Mouse (Mus musculus) forebrain, postnatal 0 days (tissue): Measurements from ENCODE around the gene Caprin1. TPM values are rescaled to one million over a fixed set of nuclear protein-coding genes. Genes with fewer than 3 reads are reported as not detected.
A peak's percentile ranks its signal among the peaks of the same experiment; 100 is the strongest.

Source experiments
- ATAC-seq: fragments of 200-750 bp; cut with Nextera tagmentation; 2 replicates; pipeline ENCODE4 v1.8.0; 2017; ENCODE audit warnings: mild to moderate bottlenecking, moderate library complexity
- DNase-seq: peaks from one replicate; pipeline ENCODE4 v3.0.0-alpha.2; 2015
- H3K27ac ChIP-seq: fragments of 300-500 bp; sonication (generic); 2 replicates; pipeline ENCODE4 v1.5.1; 2014; ENCODE audit warnings: low read depth, mild to moderate bottlenecking, antibody characterized with exemption, low read length, moderate library complexity, mixed read lengths
- H3K27me3 ChIP-seq: fragments of 300-500 bp; sonication (generic); 2 replicates; pipeline ENCODE4 v1.6.1; 2014; ENCODE audit warnings: mild to moderate bottlenecking, low read length, mixed read lengths; ENCODE audit not compliant: insufficient read depth
- H3K36me3 ChIP-seq: fragments of 300-500 bp; sonication (generic); 2 replicates; pipeline ENCODE4 v1.6.1; 2014; ENCODE audit warnings: mild to moderate bottlenecking, moderate library complexity; ENCODE audit not compliant: insufficient read depth
- H3K4me1 ChIP-seq: fragments of 300-500 bp; sonication (generic); 2 replicates; pipeline ENCODE4 v1.6.1; 2014; ENCODE audit warnings: antibody characterized with exemption; ENCODE audit not compliant: insufficient read depth
- H3K4me2 ChIP-seq: fragments of 300-500 bp; sonication (generic); 2 replicates; pipeline ENCODE4 v1.6.1; 2014; ENCODE audit warnings: low read depth, mild to moderate bottlenecking, moderate library complexity
- H3K4me3 ChIP-seq: fragments of 300-500 bp; sonication (generic); 2 replicates; pipeline ENCODE4 v1.5.1; 2014; ENCODE audit warnings: low read depth, low read length, mixed read lengths
- H3K9ac ChIP-seq: fragments of 300-500 bp; sonication (generic); 2 replicates; pipeline ENCODE4 v1.6.1; 2014; ENCODE audit warnings: mild to moderate bottlenecking
- H3K9me3 ChIP-seq: fragments of 300-500 bp; sonication (generic); 2 replicates; pipeline ENCODE4 v1.6.1; 2016; ENCODE audit warnings: low read length
- CTCF ChIP-seq: sonication (generic); IDR thresholded peaks from 2 replicates; pipeline ENCODE4 v1.5.1; 2016; ENCODE audit warnings: antibody characterized with exemption, control low read depth, low read depth
- WGBS: fragments of 180-500 bp; shearing (Covaris S2); extraction: QIAGEN DNeasy Blood & Tissue Kit; methylation state at CpG from one replicate; pipeline ENCODE4 v1.1.7; 2014; 5-methylcytosine and 5-hydroxymethylcytosine counted together
- polyA plus RNA-seq: library from polyadenylated mRNA; unstranded; fragments of >200 nt; fragmentation: Nextera tagmentation; extraction: Ambion mirVana; gene quantifications from 2 replicates; pipeline ENCODE4 v1.2.1, GENCODE M21; 2015
- total RNA-seq: library from RNA; depleted of rRNA; stranded (reverse); fragments of >200 nt; gene quantifications from 2 replicates; pipeline ENCODE4 v1.2.3, GENCODE M21; 2014

Gene Caprin1
- total and polyA plus RNA-seq, 2 experiments from 2014 or later: 253 to 369 TPM

- no peaks in the 10 kb centered on the region for H3K9me3 ChIP-seq
- no peaks in the 10 kb centered on the region for H3K4me1 ChIP-seq
- H3K27me3 ChIP-seq: no peaks in the 10 kb centered on the region
- TF ChIP-seq CTCF: no peak
- no peak overlapping the region for H3K9ac ChIP-seq
- DNase-seq (no peak), ATAC-seq (no peak)
- no peak overlapping the region for H3K27ac ChIP-seq
- peaks cover 61% of the 10 kb centered on the region for H3K36me3 ChIP-seq
- H3K4me3 ChIP-seq: no peak overlapping the region
- no peak overlapping the region for H3K4me2 ChIP-seq
- WGBS: 91% methylated on average over 2 of the region's 2 CpGs
Measured at GRCm38 (mm10) chr2:103746761-103747160, 50.7 kb downstream of the Caprin1 start.

DNA sequence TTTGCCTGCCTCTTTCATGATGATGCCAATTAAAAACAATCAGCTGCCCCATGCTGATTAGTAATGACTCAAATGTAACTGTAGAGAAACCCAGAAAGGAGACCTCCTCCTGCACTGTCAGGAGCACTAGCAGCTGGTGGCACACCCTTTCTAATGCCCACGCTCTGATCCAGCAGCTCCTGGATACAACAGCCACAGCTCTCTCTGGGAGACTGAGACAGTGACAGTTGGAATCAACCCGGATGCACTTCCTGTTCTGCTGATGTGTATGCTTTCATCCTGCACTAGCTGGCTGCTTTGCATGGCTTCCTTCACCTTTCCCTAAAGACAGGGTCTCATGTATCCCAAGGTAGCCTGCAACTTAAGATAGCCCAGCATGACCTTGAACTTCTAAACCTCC, 51.4 kb downstream of the Caprin1 start:
- Histone ChIP-seq H3K9me3 (no peaks in the 10 kb centered on the region), H3K27me3 (no peaks in the 10 kb centered on the region), H3K4me3 (no peak overlapping the region), H3K4me1 (no peaks in the 10 kb centered on the region), H3K36me3 (peaks cover 55% of the 10 kb centered on the region), H3K4me2 (no peak overlapping the region), H3K9ac (no peak overlapping the region), H3K27ac (no peak overlapping the region)
- ATAC-seq: no peak
- no peak for TF ChIP-seq CTCF
- DNase-seq: no peak
- WGBS: 81% methylated on average over 2 of the region's 2 CpGs

- Histone ChIP-seq H3K4me3 (no peak overlapping the region), H3K9ac (no peak overlapping the region), H3K4me1 (no peaks in the 10 kb centered on the region), H3K36me3 (peaks cover 49% of the 10 kb centered on the region), H3K27ac (no peak overlapping the region), H3K9me3 (no peaks in the 10 kb centered on the region), H3K27me3 (no peaks in the 10 kb centered on the region), H3K4me2 (no peak overlapping the region)
- peak; percentile 15 for DNase-seq
- no peak for TF ChIP-seq CTCF
- no peak for ATAC-seq
- 80% methylated on average over 5 of the region's 5 CpGs for WGBS
Measured at GRCm38 (mm10) chr2:103745481-103745880, 52.0 kb downstream of the Caprin1 start.

GRCm38 (mm10) chr2:103743988-103744387, 53.5 kb downstream of the Caprin1 start:
- peak; percentile 48; the same call in 1 of the 2 replicates for ATAC-seq

GRCm38 (mm10) chr2:103743536-103743935, 53.9 kb downstream of the Caprin1 start:
- no peak for DNase-seq
- TF ChIP-seq CTCF: no peak
- H3K36me3 ChIP-seq: peaks cover 38% of the 10 kb centered on the region
- H3K9ac ChIP-seq: no peak overlapping the region
- no peaks in the 10 kb centered on the region for H3K27me3 ChIP-seq
- WGBS: 95% methylated on average over 2 of the region's 2 CpGs
- ATAC-seq: no peak
- no peak overlapping the region for H3K4me2 ChIP-seq
- no peak overlapping the region for H3K27ac ChIP-seq
- H3K4me1 ChIP-seq: no peaks in the 10 kb centered on the region
- H3K4me3 ChIP-seq: no peak overlapping the region
- no peaks in the 10 kb centered on the region for H3K9me3 ChIP-seq

More at GRCm38 (mm10) chr2:103743988-103744387, 53.5 kb downstream of the Caprin1 start:
- no peaks in the 10 kb centered on the region for H3K9me3 ChIP-seq
- H3K9ac ChIP-seq: no peak overlapping the region
- WGBS: 78% methylated on average over 7 of the region's 7 CpGs
- DNase-seq: peak; percentile 74
- TF ChIP-seq CTCF: peak; percentile 85
- no peaks in the 10 kb centered on the region for H3K4me1 ChIP-seq
- no peak overlapping the region for H3K4me2 ChIP-seq
- H3K4me3 ChIP-seq: no peak overlapping the region
- no peaks in the 10 kb centered on the region for H3K27me3 ChIP-seq
- no peak overlapping the region for H3K27ac ChIP-seq
- H3K36me3 ChIP-seq: peaks cover 37% of the 10 kb centered on the region

GRCm38 (mm10) chr2:103742821-103743220, 54.6 kb downstream of the Caprin1 start:
- peaks cover 34% of the 10 kb centered on the region for H3K36me3 ChIP-seq
- DNase-seq: no peak
- H3K4me1 ChIP-seq: no peaks in the 10 kb centered on the region
- H3K4me3 ChIP-seq: no peak overlapping the region
- TF ChIP-seq CTCF: no peak
- H3K27ac ChIP-seq: no peak overlapping the region
- 96% methylated on average over 6 of the region's 6 CpGs for WGBS
- no peaks in the 10 kb centered on the region for H3K9me3 ChIP-seq
- no peaks in the 10 kb centered on the region for H3K27me3 ChIP-seq
- no peak for ATAC-seq
- no peak overlapping the region for H3K4me2 ChIP-seq
- H3K9ac ChIP-seq: no peak overlapping the region

GRCm38 (mm10) chr2:103731423-103731822, 66.0 kb downstream of the Caprin1 start:
- TF ChIP-seq CTCF: no peak
- no peaks in the 10 kb centered on the region for H3K27me3 ChIP-seq
- H3K4me2 ChIP-seq: no peak overlapping the region
- WGBS: 94% methylated on average over 6 of the region's 6 CpGs
- no peaks in the 10 kb centered on the region for H3K9me3 ChIP-seq
- no peak overlapping the region for H3K4me3 ChIP-seq
- H3K4me1 ChIP-seq: no peaks in the 10 kb centered on the region
- DNase-seq (no peak), ATAC-seq (no peak)
- H3K36me3 ChIP-seq: peaks cover 66% of the 10 kb centered on the region
- H3K9ac ChIP-seq: no peak overlapping the region
- H3K27ac ChIP-seq: no peak overlapping the region

DNA sequence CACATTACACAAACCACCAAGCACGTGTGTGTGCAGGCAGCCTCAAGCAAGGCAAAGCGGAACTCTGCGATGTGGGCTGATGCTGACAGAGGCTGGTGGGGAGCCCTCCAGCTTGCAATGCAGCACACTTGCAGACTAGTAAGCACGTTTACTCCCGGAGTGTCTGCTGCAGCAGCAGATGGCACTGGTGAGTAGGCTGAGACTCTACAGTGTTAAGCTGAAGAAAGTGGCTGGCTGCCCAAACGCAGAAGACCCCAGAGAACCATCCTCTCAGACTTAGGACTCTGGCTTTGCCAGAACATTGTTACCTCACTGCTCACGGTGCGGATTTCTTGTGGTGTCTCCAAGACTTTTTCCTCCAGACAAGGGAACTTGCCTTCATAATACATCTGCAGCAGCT, 66.5 kb downstream of the Caprin1 start:
- Histone ChIP-seq H3K36me3 (peaks cover 66% of the 10 kb centered on the region), H3K4me2 (no peak overlapping the region), H3K4me1 (no peaks in the 10 kb centered on the region), H3K27ac (no peak overlapping the region), H3K4me3 (no peak overlapping the region), H3K9ac (no peak overlapping the region), H3K9me3 (no peaks in the 10 kb centered on the region), H3K27me3 (no peaks in the 10 kb centered on the region)
- DNase-seq: peak; percentile 29
- WGBS: 82% methylated on average over 8 of the region's 8 CpGs
- TF ChIP-seq CTCF: peak; percentile 38; the same call in 1 of the 2 replicates
- peak; percentile 66; the same call in 1 of the 2 replicates for ATAC-seq
